Mouse (Mus musculus) adrenal gland, adult 8-10 months (tissue): ENCODE measurements around the gene Rbm20. TPM values are rescaled to one million over a fixed set of nuclear protein-coding genes. Genes with fewer than 3 reads are reported as not detected.

ENCODE experiments used
- DNase-seq: peaks from one replicate; pipeline ENCODE4 v3.0.0; 2022
- total RNA-seq, 4 experiments: library from RNA; stranded (reverse); gene quantifications; 2 replicates each; pipeline ENCODE4 v1.2.4; 2022

Gene Rbm20
- total RNA-seq, 4 experiments from 2014 or later, result 1.4 to 1.9 (median 1.7) TPM

- DNase-seq, result no peak
Observed at GRCm38 (mm10) chr19:53722186-53722585, 45.1 kb downstream of the Rbm20 start.

- DNase-seq, result no peak
Observed at GRCm38 (mm10) chr19:53724053-53724452, 46.9 kb downstream of the Rbm20 start.

- DNase-seq, result no peak
Observed at GRCm38 (mm10) chr19:53726340-53726739, 49.2 kb downstream of the Rbm20 start.

GRCm38 (mm10) chr19:53726755-53727154 lies 49.6 kb downstream of the Rbm20 start:
- no peak for DNase-seq

GRCm38 (mm10) chr19:53727277-53727676 lies 50.2 kb downstream of the Rbm20 start:
- DNase-seq, result no peak

GRCm38 (mm10) chr19:53727886-53728669 lies 51.0 kb downstream of the Rbm20 start:
- no peak for DNase-seq

- DNase-seq, result no peak
Observed at GRCm38 (mm10) chr19:53729919-53730318, 52.8 kb downstream of the Rbm20 start.

GRCm38 (mm10) chr19:53731761-53732201 lies 54.7 kb downstream of the Rbm20 start:
- DNase-seq, result no peak

- DNase-seq, result no peak
Observed at GRCm38 (mm10) chr19:53734845-53735244, 57.7 kb downstream of the Rbm20 start.

GRCm38 (mm10) chr19:53738701-53739131 lies 61.6 kb downstream of the Rbm20 start:
- DNase-seq, result no peak

GRCm38 (mm10) chr19:53739570-53740266 lies 62.6 kb downstream of the Rbm20 start:
- DNase-seq, result no peak

GRCm38 (mm10) chr19:53740750-53741380 lies 63.8 kb downstream of the Rbm20 start:
- no peak for DNase-seq

GRCm38 (mm10) chr19:53741902-53742301 lies 64.8 kb downstream of the Rbm20 start:
- DNase-seq, result no peak

- no peak for DNase-seq
Observed at GRCm38 (mm10) chr19:53745354-53745753, 68.2 kb downstream of the Rbm20 start.

GRCm38 (mm10) chr19:53746116-53746515 lies 69.0 kb downstream of the Rbm20 start:
- DNase-seq, result no peak

- no peak for DNase-seq
Observed at GRCm38 (mm10) chr19:53748236-53748775, 71.2 kb downstream of the Rbm20 start.

GRCm38 (mm10) chr19:53749326-53749725 lies 72.2 kb downstream of the Rbm20 start:
- no peak for DNase-seq

- DNase-seq, result no peak
Observed at GRCm38 (mm10) chr19:53751420-53752185, 74.5 kb downstream of the Rbm20 start.

GRCm38 (mm10) chr19:53752993-53753392 lies 75.9 kb downstream of the Rbm20 start:
- DNase-seq, result no peak

GRCm38 (mm10) chr19:53754421-53754830 lies 77.3 kb downstream of the Rbm20 start:
- no peak for DNase-seq

- no peak for DNase-seq
Observed at GRCm38 (mm10) chr19:53755346-53755745, 78.2 kb downstream of the Rbm20 start.

- DNase-seq, result no peak
Observed at GRCm38 (mm10) chr19:53757432-53758109, 80.5 kb downstream of the Rbm20 start.
